Mouse (Mus musculus): ENCODE measurements around the gene Ick.
"Not testable (repeated sequence)": the region's sequence is repeated elsewhere in the genome, so short reads cannot be mapped to it uniquely, and the experiment has no call there.

Gene Ick

DNA sequence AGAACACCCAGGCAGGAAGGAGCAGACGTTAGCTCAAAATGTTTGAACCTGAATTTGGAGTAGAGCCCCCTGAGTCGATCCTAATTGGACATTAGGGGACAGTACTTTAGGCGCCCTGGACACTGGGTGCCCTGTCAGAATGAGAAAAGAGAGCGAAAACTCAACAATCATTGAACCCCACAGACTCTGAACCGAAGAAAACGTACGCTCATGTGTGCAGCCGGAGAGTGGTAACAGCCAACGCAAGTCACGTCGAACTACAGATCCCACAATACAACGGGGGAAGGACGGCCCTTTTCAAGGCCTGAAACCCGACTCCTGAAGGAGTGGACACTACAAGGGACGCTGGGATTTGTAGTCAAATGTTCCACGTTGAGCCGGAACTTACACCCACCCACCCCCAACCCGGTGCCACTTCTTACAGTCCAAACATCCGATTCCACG, at the start of gene Ick, which contains the start of gene Fbxo9:
Ick (plus strand) TSS at position 397 of the 444 bp plus-strand sequence.
Fbxo9 (minus strand) TSS at position 270 of the 444 bp plus-strand sequence.
- DNase-seq: peak; percentile 90 to 95

DNA sequence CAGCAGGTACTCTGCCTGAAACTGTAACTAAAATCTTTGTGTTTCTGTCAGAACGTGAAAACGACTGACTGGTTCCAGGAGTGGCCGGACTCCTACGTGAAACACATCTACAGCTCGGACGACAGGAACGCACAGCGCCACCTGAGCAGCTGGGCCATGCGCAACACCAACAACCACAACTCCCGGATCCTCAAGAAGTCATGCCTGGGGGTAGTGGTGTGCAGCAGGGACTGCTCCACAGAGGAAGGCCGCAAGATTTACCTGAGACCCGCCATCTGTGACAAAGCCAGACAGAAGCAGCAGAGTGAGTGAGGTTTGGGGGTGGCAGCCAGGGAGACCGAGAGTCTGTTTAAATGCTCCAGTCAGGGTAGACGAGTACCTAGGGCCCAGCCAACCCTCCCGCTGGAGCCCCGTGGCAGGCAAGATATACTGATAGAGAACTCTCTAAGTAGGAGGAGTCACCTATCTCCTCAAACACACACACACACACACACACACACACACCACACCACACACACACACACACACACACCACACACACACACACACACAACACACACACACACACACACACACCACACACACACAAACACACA, 49.4 kb upstream of the Ick start:
- DNase-seq: no peak

DNA sequence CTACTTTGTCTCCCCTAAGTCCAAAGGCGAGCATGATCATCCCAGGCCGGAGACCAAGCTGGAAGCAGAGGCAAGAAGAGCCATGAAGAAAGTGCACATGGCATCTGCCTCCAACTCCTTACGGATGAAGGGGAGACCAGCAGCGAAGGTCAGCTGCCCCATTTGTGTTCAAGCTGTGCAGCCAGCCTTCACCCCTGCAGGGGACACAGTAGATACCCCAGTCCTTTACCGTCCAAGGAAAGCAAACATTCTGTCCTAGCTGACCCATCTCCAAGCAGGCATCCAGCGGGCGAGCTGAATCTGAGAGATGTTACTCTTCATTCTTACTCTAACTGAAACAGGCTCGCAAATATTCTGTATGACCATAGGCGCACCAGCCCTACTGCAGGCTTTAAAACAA, 46.6 kb upstream of the Ick start:
- DNase-seq: no peak

DNA sequence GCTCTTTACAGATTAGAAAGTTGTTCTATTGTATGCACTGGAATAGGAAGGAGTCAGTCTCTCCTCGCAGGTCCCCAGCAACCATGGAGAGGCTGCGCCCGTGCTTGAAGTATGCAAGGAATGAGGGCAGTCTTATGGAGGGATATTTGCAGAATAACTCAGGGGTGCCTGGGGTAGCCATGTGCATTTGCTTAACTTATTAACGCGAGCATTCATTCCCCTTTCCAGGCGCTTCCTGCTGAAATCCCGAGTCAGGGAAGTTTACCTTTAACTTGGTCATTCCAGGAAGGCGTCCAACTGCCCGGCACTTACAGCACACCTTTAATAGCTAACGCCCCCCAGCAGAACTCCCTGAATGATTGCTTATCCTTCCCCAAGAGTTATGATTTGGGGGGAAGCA, 44.9 kb upstream of the Ick start:
- DNase-seq: peak; percentile 57 to 68

DNA sequence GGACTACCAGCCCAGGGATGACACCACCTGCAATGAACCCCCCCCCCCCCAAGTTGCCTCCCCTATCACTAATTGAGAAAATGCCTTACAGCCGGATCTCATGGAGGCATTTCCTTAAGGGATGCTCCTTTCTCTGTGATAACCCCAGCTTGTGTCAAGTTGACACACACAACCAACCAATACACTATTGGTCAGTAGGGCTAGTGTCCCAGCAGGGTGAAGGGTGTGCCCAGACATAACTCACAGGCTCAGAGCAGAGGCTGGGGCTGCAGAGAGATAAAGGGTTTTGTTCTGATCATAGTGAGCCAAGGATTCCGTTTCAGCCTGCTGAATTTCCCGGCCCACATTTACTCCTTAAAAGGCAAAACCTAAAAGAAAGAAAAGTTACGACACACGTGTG, 38.5 kb upstream of the Ick start:
- DNase-seq: no peak

DNA sequence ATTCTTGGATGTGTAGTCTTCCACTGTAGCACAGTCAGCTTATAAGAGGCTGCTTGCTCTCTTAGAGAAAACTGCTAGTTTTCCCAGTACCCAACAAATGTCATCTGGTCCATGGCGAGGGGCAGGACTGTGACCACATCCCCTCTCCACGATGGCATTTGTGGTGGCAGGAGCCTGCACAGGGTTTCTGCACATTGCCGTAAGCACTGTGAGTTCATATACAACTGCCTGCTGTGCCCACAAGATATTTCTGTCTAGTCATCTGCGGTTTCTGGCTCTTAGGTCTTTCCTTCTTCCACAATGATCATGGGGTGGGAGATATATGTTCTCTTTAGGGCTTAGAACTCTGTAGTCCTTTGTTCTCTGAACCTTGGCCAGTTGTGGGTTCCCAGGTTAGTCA, 37.4 kb upstream of the Ick start:
- no peak for DNase-seq

DNA sequence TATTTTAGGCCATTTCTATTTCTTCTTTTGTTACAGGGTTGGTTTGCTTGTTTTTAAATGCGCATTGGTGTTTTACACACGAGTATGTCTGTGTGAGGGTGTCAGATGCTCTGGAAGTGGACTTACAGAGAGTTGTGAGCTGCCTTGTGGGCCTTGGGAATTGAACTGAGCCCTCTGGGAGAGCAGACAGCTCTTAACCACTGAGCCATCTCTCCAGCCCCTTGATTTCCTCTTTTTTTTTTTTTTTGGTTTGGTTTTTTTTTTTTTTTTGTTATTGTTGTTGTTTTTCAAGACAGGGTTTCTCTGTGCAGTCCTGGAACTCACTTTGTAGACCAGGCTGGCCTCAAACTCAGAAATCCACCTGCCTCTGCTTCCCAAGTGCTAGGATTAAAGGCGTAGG, 35.7 kb upstream of the Ick start:
- DNase-seq: not testable (repeated sequence)

DNA sequence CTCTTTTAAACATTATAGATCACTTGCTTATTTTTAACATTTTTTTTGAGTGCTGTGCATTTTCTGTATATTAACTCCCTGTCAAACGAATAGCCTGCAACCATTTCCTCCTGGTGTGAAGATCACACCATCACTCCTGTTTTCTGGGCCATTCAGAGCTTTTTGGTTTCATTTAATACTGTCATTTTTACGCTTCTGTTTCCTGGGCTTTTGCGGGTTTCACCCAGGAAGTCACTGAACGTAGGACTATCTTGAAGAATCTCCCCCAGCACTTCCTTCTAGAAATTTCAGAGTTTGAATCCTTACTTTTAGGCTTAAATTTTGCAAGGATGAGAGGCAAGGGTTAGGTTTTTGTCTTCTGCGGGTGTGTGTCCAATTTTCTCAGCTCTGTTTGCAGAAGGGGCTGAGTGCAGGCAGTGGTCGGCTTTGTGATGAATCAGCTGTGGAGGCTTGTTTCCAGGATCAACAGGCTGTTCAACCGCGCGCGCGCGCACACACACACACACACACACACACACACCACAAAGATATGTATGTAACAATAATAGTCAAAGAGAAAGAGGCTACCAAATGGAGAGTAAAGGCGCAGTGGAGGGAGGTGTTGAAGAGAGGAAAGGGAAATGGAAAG, 35.2 kb upstream of the Ick start:
- DNase-seq: no peak

DNA sequence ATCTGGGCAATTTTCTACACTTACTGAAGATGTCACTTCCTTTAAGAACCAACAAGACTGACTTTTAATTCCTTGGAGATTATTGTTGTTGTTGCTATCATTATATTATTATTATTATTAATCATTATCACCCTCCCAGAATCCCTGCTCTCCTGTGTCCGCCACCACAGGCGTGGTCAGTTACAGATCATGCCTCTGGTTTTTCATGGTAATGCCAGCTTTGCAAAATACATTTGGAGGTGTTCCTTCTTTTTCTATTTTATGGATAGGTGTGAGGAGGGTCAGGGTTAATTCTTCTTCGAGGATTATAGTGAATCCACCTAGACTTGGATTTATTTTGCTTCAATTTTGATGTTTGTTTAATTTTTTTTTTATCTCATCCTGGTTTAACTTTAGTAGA, 33.7 kb upstream of the Ick start:
- no peak for DNase-seq

DNA sequence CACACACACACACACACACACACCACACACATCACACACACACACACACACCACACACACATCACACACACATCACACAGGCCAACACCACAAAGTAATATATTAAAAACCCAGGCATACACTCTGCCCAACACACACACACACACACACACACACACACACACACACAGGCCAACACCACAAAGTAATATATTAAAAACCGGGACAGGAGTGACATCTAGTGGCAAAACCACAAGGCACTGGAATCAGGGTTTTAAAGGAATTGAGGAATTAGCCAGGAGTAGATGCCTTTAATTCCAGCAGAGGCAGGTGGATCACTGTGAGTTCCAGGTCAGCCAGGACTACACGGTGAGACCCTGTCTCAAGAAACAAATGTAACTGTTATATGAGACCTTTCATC, 30.8 kb upstream of the Ick start:
- DNase-seq: peak in 1 of 2 experiments; percentile 47

DNA sequence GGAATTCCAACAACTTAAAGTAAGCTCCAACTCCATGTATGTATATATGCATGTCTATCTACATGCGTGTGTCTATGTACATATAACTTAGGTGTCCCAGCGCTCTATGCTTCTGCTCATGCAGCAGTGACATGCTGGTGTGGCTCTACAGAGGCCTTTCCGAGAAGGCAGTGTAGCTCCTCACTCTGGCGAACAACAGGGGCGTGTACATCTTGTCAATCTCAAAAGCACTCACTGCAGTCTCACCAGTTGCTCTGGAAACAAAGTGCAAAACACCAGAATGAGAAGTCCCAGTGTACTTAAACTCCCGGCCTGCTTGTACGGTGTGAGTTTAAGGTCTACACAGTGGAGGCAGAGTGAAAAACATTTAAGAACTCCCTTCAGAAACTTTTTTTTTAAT, 27.2 kb upstream of the Ick start:
- DNase-seq: no peak

DNA sequence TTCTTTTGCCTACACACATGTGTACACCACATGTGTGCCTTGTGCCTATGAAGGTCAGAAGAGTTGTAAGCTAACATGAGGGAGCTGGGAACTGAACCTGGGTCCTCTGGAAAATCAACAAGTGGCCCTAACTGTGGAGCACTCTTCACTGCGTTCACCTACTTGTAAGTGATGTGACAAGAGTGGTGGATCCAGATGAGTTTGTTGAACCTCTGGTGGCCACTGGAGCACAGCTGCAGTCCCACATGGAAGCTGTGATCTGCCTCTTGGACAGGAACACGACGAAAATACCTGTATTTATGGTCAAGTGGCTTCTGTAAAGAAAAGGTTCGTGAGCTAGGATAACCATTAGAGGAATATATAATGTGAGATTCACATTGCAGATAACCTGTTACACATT, 24.7 kb upstream of the Ick start:
- DNase-seq: no peak

DNA sequence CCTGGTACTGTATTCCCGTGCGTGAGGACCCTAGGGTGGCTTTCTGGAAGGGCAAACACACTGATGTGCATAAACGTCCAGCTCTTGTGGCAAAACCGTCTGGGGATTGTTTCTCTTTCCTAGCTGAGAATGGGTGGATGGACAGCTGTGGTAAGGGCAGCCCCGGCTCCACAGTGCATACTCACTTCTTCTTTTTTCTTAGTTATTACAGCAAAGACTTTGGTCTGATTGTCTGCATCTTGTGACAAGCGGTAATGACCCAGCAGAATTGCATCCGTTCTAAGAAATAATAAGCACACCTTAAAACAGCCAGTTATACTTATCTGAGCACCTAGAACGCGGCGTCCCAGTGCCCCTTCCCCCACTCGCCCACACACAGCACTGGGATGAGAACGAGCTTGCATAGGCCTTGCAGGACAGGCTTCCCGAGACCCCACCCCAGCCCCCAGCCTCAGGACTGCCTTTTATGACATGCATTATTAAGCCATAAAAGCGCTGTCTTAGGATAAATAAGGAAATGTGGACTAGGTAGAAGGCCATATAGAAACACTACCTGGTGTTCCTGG, 23.2 kb upstream of the Ick start:
- DNase-seq: no peak

DNA sequence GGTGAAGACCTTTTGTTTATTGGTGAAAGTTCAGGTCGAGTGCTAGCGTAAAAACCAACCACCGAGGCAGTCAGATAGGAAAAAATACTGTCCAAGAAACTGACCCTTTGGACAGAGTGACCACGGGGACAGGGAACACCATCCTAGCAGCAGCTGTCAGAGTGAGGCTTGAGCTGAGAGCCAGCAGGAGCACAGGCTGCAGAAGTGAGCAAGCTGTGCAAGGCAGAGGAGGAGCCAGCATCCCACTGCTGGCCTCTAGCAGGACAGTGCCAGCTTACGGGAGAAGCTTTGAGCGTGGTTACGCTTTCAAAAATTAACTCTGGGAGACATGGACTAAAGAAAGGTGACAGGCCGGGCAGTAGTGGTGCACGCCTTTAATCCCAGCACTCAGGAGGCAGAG, 21.2 kb upstream of the Ick start:
- DNase-seq: peak; percentile 13 to 66

DNA sequence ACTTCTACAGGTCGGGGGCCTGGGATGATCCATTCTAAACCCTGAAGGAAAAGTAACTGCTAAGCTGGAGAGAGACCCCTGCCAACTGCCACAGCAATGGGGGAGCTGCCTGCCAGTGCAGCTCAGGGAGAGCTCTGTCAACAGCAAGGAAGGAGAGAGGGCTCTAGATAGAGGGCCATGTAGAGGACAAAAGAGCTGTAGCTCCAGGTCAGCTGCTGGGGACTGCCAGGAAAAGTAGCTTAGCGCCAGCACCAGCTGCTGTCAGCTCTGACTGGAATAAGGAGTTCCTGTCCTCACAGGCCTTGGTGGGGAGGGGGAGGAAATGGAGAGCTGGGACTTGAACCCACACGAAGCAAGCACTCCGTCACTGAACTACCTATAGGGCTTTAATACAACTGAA, 20.5 kb upstream of the Ick start:
- DNase-seq: peak in 1 of 2 experiments; percentile 56

DNA sequence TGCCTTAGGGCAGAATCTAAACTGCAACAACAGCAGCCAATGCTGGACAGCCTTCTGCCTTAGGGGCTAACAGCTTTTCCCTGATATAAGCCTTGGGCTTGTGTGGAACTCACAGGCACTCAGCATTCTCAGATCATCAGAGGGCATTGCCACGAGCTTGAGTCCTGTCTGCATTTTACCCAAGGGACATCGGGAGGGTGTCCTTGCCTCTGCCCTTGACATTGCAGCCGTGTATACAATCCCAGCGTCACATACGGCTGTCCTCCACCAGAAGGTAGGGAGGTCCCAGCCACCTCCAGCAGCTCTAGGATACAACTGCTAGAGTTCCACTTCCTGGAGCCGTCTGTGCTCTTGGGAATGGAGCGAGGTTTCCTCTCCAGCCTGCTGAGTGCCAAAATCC, 20.0 kb upstream of the Ick start:
- no peak for DNase-seq

DNA sequence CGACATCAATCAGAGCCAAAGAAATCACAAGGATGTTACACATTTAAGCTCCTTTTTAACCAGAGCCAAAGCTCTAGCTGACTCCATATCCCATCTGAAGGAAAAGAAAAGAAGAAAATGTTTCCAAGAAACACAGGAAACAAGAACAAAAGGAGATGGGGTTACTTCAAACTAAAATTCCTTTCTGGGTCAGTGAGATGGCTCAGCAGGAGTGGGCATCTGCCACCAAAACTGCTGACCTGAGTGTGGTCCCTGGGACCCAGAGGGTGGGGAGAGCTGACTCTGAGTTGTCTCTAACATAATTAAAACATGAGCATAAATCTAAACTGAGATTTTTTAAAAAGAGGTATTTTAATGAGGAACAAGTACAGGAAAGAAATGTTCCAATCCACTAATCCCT, 19.1 kb upstream of the Ick start:
- DNase-seq: no peak

DNA sequence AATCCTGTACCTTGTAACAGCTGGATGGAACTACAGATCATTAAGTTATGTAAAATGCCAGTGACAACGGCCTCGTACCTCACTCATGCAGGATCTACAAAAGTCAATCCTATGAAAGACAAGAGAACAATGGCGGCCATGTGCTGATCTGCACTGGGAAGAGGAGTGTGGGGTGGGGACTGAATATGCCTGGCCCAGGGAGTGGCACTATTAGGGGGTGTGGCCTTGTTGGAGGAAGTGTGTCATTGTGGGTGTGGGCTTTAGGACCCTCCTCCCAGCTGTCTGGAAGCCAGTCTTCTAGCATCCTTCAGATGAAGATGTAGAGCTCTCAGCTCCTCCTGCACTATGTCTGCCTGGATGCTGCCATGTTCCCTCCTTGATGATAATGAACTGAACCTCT, 18.4 kb upstream of the Ick start:
- no peak for DNase-seq

DNA sequence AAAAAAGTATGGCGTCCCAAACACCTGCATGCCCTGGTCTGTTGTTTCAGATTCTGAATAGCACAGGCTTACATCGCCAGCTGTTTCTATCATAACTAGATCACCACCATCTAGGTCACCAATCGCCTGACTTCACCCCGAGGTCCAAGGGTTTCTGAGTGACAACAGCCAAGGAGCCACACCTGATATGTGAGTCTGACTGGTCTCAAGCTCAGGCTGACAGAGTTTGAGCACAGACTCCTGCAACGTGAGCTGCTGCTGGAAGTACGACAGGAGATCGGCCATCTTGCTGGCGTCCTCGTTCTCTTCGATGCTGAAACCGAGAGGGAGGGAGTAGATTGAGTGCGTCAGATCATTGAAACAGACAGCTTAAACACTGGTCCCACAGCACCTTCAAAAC, 13.3 kb upstream of the Ick start:
- DNase-seq: no peak

DNA sequence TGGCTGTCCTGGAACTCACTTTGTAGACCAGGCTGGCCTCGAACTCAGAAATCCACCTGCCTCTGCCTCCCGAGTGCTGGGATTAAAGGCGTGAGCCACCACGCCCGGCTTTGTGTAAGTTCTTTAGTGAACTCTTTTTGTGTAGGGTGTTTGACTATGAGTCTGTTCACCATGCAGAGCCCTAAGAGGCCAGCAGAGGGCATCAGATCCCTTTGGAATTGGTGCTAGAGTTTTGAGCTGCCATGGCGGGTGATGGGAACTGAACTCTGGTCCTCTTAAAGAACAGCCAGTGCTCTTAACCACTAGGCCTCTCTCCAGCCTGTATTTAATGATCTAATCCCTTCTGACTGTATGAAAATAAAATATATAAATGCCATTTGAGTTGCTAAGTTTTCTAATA, 12.6 kb upstream of the Ick start:
- peak in 1 of 2 experiments; percentile 20 for DNase-seq

DNA sequence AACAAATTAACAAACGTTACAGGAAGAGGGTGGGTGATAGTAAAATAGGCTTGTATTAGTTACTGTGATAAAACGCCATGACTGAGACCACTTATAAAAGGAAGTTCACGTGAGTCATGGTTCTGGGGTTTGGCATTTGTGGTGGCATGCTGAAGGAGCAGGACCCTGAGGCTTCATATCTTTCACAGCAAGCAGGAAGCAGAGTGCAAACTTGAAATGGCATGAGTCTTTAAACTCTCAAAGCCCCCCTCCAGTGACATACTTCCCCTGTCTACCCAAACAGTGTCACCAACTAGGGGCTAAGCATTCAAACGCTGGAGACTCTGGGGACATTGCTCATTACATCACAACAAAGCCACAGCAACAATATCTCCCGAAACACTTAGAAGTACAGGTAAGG, 8.0 kb upstream of the Ick start:
- no peak for DNase-seq

DNA sequence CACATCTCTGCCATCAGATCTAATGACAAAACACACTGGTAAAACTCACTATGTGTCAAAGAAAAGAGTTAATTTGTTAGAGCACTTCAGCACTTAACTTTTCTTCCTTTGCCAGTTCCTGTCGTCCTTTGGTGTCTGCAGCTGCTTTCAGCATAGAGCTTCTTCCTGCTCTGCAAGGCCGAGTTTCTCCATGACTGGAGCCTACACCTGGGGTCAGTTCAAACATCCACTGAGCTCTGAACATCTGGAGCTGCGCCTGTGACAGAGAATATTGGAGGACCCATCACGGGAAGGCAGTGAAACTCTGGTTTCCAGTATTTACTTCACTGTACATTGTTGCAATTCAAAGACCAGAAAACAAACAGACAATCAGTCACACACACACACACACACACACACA, 7.6 kb upstream of the Ick start:
- DNase-seq: no peak

DNA sequence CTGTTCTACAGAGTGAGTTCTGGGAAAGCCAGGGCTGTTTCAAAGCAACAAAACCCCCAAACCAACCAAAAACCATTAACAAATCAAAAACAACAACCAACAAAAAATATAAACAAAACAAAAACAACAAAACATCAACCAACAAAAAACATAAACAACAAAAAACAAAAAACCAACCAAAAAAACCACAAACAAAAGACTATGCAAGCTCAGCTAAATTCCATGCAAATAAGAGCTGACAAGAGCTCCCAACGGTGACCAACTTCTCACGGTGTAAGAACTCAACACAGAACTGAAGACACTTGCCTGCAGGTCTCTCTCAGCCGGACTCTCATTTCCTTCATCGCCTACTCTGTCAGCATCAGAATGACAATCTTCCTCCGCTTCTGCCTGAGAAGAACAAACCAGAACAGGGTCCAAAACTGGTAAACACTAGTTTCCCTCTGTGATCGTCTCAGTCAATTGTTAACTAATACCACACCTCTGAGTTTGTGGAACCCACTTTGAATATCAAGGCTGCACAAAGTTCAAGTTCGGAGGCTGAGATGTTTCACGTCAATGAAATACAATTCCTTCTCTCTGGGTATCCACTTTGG, 4.9 kb upstream of the Ick start:
- DNase-seq: no peak

DNA sequence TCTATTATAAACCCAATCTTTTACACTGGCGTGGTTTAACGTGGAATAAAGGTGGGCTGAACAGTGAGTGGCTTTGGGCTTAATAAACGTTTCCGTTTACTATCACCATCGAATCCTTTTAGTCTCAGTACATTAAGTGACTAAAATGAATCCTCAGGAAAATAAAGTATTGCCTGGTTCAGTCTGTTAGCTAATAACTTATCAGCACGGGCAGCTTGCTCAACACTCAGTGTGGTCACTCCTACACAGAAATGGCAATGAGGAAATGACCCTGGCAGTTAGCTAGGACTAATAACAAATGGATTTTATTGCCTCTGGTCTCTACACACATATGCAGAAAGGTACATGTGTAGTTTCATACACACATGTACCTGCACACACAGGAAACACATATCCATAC, 4.0 kb upstream of the Ick start:
- DNase-seq: no peak

All from kidney, postnatal 25 days (tissue).